Mouse (Mus musculus): ENCODE results near the gene Vopp1. TPM values are rescaled to one million over a fixed set of nuclear protein-coding genes. Genes with fewer than 3 reads are reported as not detected.

Vopp1 gene
- total and polyA plus RNA-seq, 2 experiments from 2014 or later = 16.2 to 20.3 TPM

GRCm38 (mm10) chr6:57763054-57763453 is 61.9 kb downstream of the Vopp1 start:
- H3K4me3 ChIP-seq (ENCODE audit: low read depth, low read length) = no peak overlapping the region
- no peak for ATAC-seq (ENCODE audit: insufficient read depth, low read depth)
- H3K27ac ChIP-seq (ENCODE audit: low read depth) = no peak overlapping the region
- no peak overlapping the region for H3K9ac ChIP-seq (replicated peaks; ENCODE audit: low read depth, low read length)
- no peaks in the 10 kb centered on the region for H3K9me3 ChIP-seq (replicated peaks; ENCODE audit: control insufficient read depth, low read length)
- no peak overlapping the region for H3K4me2 ChIP-seq (ENCODE audit: low read depth, low read length)
- H3K36me3 ChIP-seq (replicated peaks; ENCODE audit: control insufficient read depth, insufficient read depth, low read length) = peaks cover 15% of the 10 kb centered on the region
- no peak for TF ChIP-seq EP300 (IDR thresholded peaks at IDR 0.05; ENCODE audit: low read depth)
- H3K27me3 ChIP-seq (ENCODE audit: control insufficient read depth, insufficient read depth, low read length) = no peaks in the 10 kb centered on the region
- no peak for DNase-seq (ENCODE audit: low spot score)
- no peaks in the 10 kb centered on the region for H3K4me1 ChIP-seq (ENCODE audit: control insufficient read depth, insufficient read depth)

GRCm38 (mm10) chr6:57753962-57754759 is 70.8 kb downstream of the Vopp1 start:
- H3K4me3 ChIP-seq (ENCODE audit: low read depth, low read length) = no peak overlapping the region
- TF ChIP-seq CTCF (IDR thresholded peaks at IDR 0.05; ENCODE audit: low read depth) (no peak), EP300 (IDR thresholded peaks at IDR 0.05; ENCODE audit: low read depth) (no peak)
- DNase-seq (ENCODE audit: low spot score) (no peak), ATAC-seq (ENCODE audit: insufficient read depth, low read depth) (no peak)
- 87% methylated on average over 9 of the region's 9 CpGs for WGBS
- no peaks in the 10 kb centered on the region for H3K4me1 ChIP-seq (ENCODE audit: control insufficient read depth, insufficient read depth)
- H3K27ac ChIP-seq (ENCODE audit: low read depth) = no peak overlapping the region
- no peaks in the 10 kb centered on the region for H3K9me3 ChIP-seq (replicated peaks; ENCODE audit: control insufficient read depth, low read length)
- H3K4me2 ChIP-seq (ENCODE audit: low read depth, low read length) = no peak overlapping the region
- peaks cover 16% of the 10 kb centered on the region for H3K36me3 ChIP-seq (replicated peaks; ENCODE audit: control insufficient read depth, insufficient read depth, low read length)
- H3K9ac ChIP-seq (replicated peaks; ENCODE audit: low read depth, low read length) = no peak overlapping the region
- no peaks in the 10 kb centered on the region for H3K27me3 ChIP-seq (ENCODE audit: control insufficient read depth, insufficient read depth, low read length)

DNA sequence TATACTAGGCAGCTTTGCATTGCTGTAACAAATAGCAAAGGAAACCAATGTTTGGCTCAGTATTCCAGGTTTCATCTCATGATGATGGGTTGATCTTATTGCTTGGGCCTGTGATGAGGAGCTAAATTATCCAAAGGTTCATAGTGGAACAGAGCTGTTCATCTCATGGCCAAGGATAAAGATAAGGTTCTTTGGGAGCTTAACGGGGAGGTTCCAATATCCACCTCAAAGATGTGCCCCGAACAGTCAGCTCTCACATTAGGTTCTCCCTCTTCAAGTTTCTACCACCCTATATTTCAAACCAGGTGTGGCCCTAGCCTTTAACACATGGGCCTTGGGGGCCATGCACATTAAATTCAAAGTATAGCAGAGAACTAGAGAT is 79.2 kb downstream of the Vopp1 start:
- Histone ChIP-seq H3K4me1 (ENCODE audit: control insufficient read depth, insufficient read depth) (no peaks in the 10 kb centered on the region), H3K36me3 (replicated peaks; ENCODE audit: control insufficient read depth, insufficient read depth, low read length) (no peaks in the 10 kb centered on the region), H3K27ac (ENCODE audit: low read depth) (no peak overlapping the region), H3K9me3 (replicated peaks; ENCODE audit: control insufficient read depth, low read length) (no peaks in the 10 kb centered on the region), H3K4me2 (ENCODE audit: low read depth, low read length) (no peak overlapping the region), H3K9ac (replicated peaks; ENCODE audit: low read depth, low read length) (no peak overlapping the region), H3K4me3 (ENCODE audit: low read depth, low read length) (no peak overlapping the region), H3K27me3 (ENCODE audit: control insufficient read depth, insufficient read depth, low read length) (no peaks in the 10 kb centered on the region)
- ATAC-seq (ENCODE audit: insufficient read depth, low read depth) (no peak), DNase-seq (ENCODE audit: low spot score) (no peak)
- WGBS = 91% methylated on average over 2 of the region's 2 CpGs
- TF ChIP-seq CTCF (IDR thresholded peaks at IDR 0.05; ENCODE audit: low read depth) (no peak), EP300 (IDR thresholded peaks at IDR 0.05; ENCODE audit: low read depth) (no peak)

GRCm38 (mm10) chr6:57744974-57745747 is 79.8 kb downstream of the Vopp1 start:
- DNase-seq (ENCODE audit: low spot score) (no peak), ATAC-seq (ENCODE audit: insufficient read depth, low read depth) (no peak)
- Histone ChIP-seq H3K4me2 (ENCODE audit: low read depth, low read length) (no peak overlapping the region), H3K9me3 (replicated peaks; ENCODE audit: control insufficient read depth, low read length) (no peaks in the 10 kb centered on the region), H3K36me3 (replicated peaks; ENCODE audit: control insufficient read depth, insufficient read depth, low read length) (no peaks in the 10 kb centered on the region), H3K9ac (replicated peaks; ENCODE audit: low read depth, low read length) (no peak overlapping the region), H3K4me1 (ENCODE audit: control insufficient read depth, insufficient read depth) (no peaks in the 10 kb centered on the region), H3K4me3 (ENCODE audit: low read depth, low read length) (no peak overlapping the region), H3K27me3 (ENCODE audit: control insufficient read depth, insufficient read depth, low read length) (no peaks in the 10 kb centered on the region), H3K27ac (ENCODE audit: low read depth) (no peak overlapping the region)
- WGBS = 63% methylated on average over 4 of the region's 4 CpGs
- TF ChIP-seq CTCF (IDR thresholded peaks at IDR 0.05; ENCODE audit: low read depth) (no peak), EP300 (IDR thresholded peaks at IDR 0.05; ENCODE audit: low read depth) (no peak)

DNA sequence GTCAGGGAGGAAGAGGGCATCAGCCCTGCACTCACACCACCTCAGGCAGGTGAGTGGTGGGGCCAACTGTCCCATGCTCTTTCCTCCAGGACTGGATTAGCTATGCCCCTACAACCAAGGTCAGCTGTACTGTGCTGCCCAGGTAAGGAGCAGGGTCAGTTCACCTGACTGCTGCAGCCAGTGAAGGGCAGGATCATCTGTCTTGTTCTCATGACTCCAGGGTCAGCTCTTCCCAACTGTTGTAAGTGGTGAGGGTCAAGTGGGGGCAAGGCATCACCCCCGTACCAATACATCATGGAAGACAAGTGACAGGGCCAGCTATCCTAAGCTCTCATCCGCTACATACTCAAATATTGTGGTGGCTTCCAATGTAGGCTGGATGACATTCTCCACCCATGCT is 80.8 kb downstream of the Vopp1 start:
- no peaks in the 10 kb centered on the region for H3K4me1 ChIP-seq (ENCODE audit: control insufficient read depth, insufficient read depth)
- ATAC-seq (ENCODE audit: insufficient read depth, low read depth) = no peak
- DNase-seq (ENCODE audit: low spot score) = no peak
- no peaks in the 10 kb centered on the region for H3K27me3 ChIP-seq (ENCODE audit: control insufficient read depth, insufficient read depth, low read length)
- H3K36me3 ChIP-seq (replicated peaks; ENCODE audit: control insufficient read depth, insufficient read depth, low read length) = peaks cover 4% of the 10 kb centered on the region; the same call in 1 of the 2 replicates
- no peak overlapping the region for H3K9ac ChIP-seq (replicated peaks; ENCODE audit: low read depth, low read length)
- no peak overlapping the region for H3K4me3 ChIP-seq (ENCODE audit: low read depth, low read length)
- no peak overlapping the region for H3K27ac ChIP-seq (ENCODE audit: low read depth)
- H3K4me2 ChIP-seq (ENCODE audit: low read depth, low read length) = no peak overlapping the region
- H3K9me3 ChIP-seq (replicated peaks; ENCODE audit: control insufficient read depth, low read length) = no peaks in the 10 kb centered on the region
- 98% methylated on average over 2 of the region's 2 CpGs for WGBS
- TF ChIP-seq CTCF (IDR thresholded peaks at IDR 0.05; ENCODE audit: low read depth) (no peak), EP300 (IDR thresholded peaks at IDR 0.05; ENCODE audit: low read depth) (no peak)

Data from heart, postnatal 0 days (tissue).